Mouse (Mus musculus) hindbrain, embryonic 11.5 days (tissue): Measurements from ENCODE around the gene Tut7. TPM values are rescaled to one million over a fixed set of nuclear protein-coding genes. Genes with fewer than 3 reads are reported as not detected.

Source experiments
- ATAC-seq: fragments of 200-750 bp; cut with Nextera tagmentation; 2 replicates; pipeline ENCODE4 v1.8.0; 2017; ENCODE audit warnings: mild to moderate bottlenecking, moderate TSS enrichment, moderate library complexity; ENCODE audit not compliant: low FRiP score
- DNase-seq: peaks from one replicate; pipeline ENCODE4 v3.0.0-alpha.2; 2015; ENCODE audit warnings: low spot score
- H3K27ac ChIP-seq: fragments of 300-500 bp; sonication (generic); 2 replicates; pipeline ENCODE4 v1.5.1; 2014; ENCODE audit warnings: mild to moderate bottlenecking, low read depth, low read length
- H3K27me3 ChIP-seq: fragments of 300-500 bp; sonication (generic); 2 replicates; pipeline ENCODE4 v1.6.1; 2014; ENCODE audit warnings: mild to moderate bottlenecking, low read length, moderate library complexity, mixed read lengths; ENCODE audit not compliant: control insufficient read depth, insufficient read depth
- H3K36me3 ChIP-seq: fragments of 300-500 bp; sonication (generic); 2 replicates; pipeline ENCODE4 v1.6.1; 2014; ENCODE audit warnings: mild to moderate bottlenecking, low read length, moderate library complexity, mixed read lengths; ENCODE audit not compliant: control insufficient read depth, insufficient read depth
- H3K4me1 ChIP-seq: fragments of 300-500 bp; sonication (generic); replicated peaks from 2 replicates; pipeline ENCODE4 v1.6.1; 2014; ENCODE audit warnings: low read length, mixed read lengths; ENCODE audit not compliant: control insufficient read depth, insufficient read depth
- H3K4me2 ChIP-seq: fragments of 300-500 bp; sonication (generic); replicated peaks from 2 replicates; pipeline ENCODE4 v1.6.1; 2014; ENCODE audit warnings: mild to moderate bottlenecking, low read depth, low read length
- H3K4me3 ChIP-seq: fragments of 300-500 bp; sonication (generic); 2 replicates; pipeline ENCODE4 v1.5.1; 2014; ENCODE audit warnings: low read depth, low read length
- H3K9ac ChIP-seq: fragments of 300-500 bp; sonication (generic); 2 replicates; pipeline ENCODE4 v1.6.1; 2014; ENCODE audit warnings: low read depth, low read length
- H3K9me3 ChIP-seq: fragments of 300-500 bp; sonication (generic); 2 replicates; pipeline ENCODE4 v1.6.1; 2016; ENCODE audit warnings: low read length; ENCODE audit not compliant: control insufficient read depth
- WGBS: fragments of 180-500 bp; shearing (Covaris S2); extraction: QIAGEN DNeasy Blood & Tissue Kit; methylation state at CpG from one replicate; pipeline ENCODE4 v1.1.7; 2014; 5-methylcytosine and 5-hydroxymethylcytosine counted together
- polyA plus RNA-seq: library from polyadenylated mRNA; unstranded; fragments of >200 nt; fragmentation: Nextera tagmentation; extraction: Ambion mirVana; gene quantifications from 2 replicates; pipeline ENCODE4 v1.2.1, GENCODE M21; 2014

The Tut7 gene
- polyA plus RNA-seq, 1 experiment from 2014 or later = 49.1 TPM

- H3K4me2 ChIP-seq = no peak overlapping the region
- no peaks in the 10 kb centered on the region for H3K36me3 ChIP-seq
- 83% methylated on average over 11 of the region's 11 CpGs for WGBS
- no peaks in the 10 kb centered on the region for H3K9me3 ChIP-seq
- no peak overlapping the region for H3K4me3 ChIP-seq
- DNase-seq (no peak), ATAC-seq (no peak)
- H3K4me1 ChIP-seq = peaks cover 9% of the 10 kb centered on the region
- H3K9ac ChIP-seq = no peak overlapping the region
- no peaks in the 10 kb centered on the region for H3K27me3 ChIP-seq
- no peak overlapping the region for H3K27ac ChIP-seq
Observed at GRCm38 (mm10) chr13:59766786-59767515, 56.0 kb downstream of the Tut7 start.

GRCm38 (mm10) chr13:59762791-59763190, 60.2 kb downstream of the Tut7 start:
- WGBS = 93% methylated on average over 7 of the region's 7 CpGs
- Histone ChIP-seq H3K36me3 (0 out of 2 replicates have a peak, but pooled peaks cover 2% of the 10 kb centered on the region), H3K27ac (no peak overlapping the region), H3K4me2 (no peak overlapping the region), H3K9me3 (no peaks in the 10 kb centered on the region), H3K4me1 (peaks cover 6% of the 10 kb centered on the region), H3K9ac (no peak overlapping the region), H3K4me3 (no peak overlapping the region), H3K27me3 (no peaks in the 10 kb centered on the region)
- ATAC-seq = no peak
- DNase-seq = no peak

GRCm38 (mm10) chr13:59756906-59757305, 66.0 kb downstream of the Tut7 start:
- H3K27ac ChIP-seq = no peak overlapping the region
- ATAC-seq (no peak), DNase-seq (no peak)
- H3K27me3 ChIP-seq = no peaks in the 10 kb centered on the region
- WGBS = 88% methylated on average over 7 of the region's 7 CpGs
- H3K9me3 ChIP-seq = no peaks in the 10 kb centered on the region
- 0 out of 2 replicates have a peak, but pooled peaks cover 8% of the 10 kb centered on the region for H3K36me3 ChIP-seq
- no peak overlapping the region for H3K4me2 ChIP-seq
- H3K4me3 ChIP-seq = no peak overlapping the region
- no peak overlapping the region for H3K9ac ChIP-seq
- H3K4me1 ChIP-seq = no peaks in the 10 kb centered on the region

- DNase-seq (no peak), ATAC-seq (no peak)
- Histone ChIP-seq H3K9me3 (no peaks in the 10 kb centered on the region), H3K4me3 (no peak overlapping the region), H3K27me3 (no peaks in the 10 kb centered on the region), H3K4me2 (no peak overlapping the region), H3K36me3 (0 out of 2 replicates have a peak, but pooled peaks cover 3% of the 10 kb centered on the region), H3K4me1 (no peaks in the 10 kb centered on the region), H3K9ac (no peak overlapping the region), H3K27ac (no peak overlapping the region)
- 80% methylated on average over 12 of the region's 12 CpGs for WGBS
Observed at GRCm38 (mm10) chr13:59750310-59750709, 72.6 kb downstream of the Tut7 start.

- Histone ChIP-seq H3K9me3 (no peaks in the 10 kb centered on the region), H3K36me3 (no peaks in the 10 kb centered on the region), H3K27ac (no peak within 1 kb of the TSS), H3K4me3 (no peak within 1 kb of the TSS), H3K9ac (no peak within 1 kb of the TSS), H3K4me2 (no peak within 1 kb of the TSS), H3K27me3 (no peaks in the 10 kb centered on the region), H3K4me1 (no peaks in the 10 kb centered on the region)
- no peak for DNase-seq
- no peak for ATAC-seq
- WGBS = 88% methylated on average over 9 of the region's 9 CpGs
Observed at GRCm38 (mm10) chr13:59746711-59747110, 76.2 kb downstream of the Tut7 start, which contains the start of gene 1700014D04Rik. 1700014D04Rik (minus strand) TSS chr13:59746752.

- Histone ChIP-seq H3K9me3 (no peaks in the 10 kb centered on the region), H3K4me3 (no peak overlapping the region), H3K4me2 (no peak overlapping the region), H3K27ac (no peak overlapping the region), H3K36me3 (no peaks in the 10 kb centered on the region), H3K4me1 (no peaks in the 10 kb centered on the region), H3K9ac (no peak overlapping the region), H3K27me3 (no peaks in the 10 kb centered on the region)
- DNase-seq (no peak), ATAC-seq (no peak)
- WGBS = 72% methylated on average over 5 of the region's 6 CpGs
Observed at GRCm38 (mm10) chr13:59746164-59746563, 76.8 kb downstream of the Tut7 start.

GRCm38 (mm10) chr13:59745462-59745861, 77.5 kb downstream of the Tut7 start:
- no peak overlapping the region for H3K4me3 ChIP-seq
- no peak for ATAC-seq
- no peaks in the 10 kb centered on the region for H3K9me3 ChIP-seq
- H3K36me3 ChIP-seq = no peaks in the 10 kb centered on the region
- no peak for DNase-seq
- H3K9ac ChIP-seq = no peak overlapping the region
- H3K27ac ChIP-seq = no peak overlapping the region
- no peaks in the 10 kb centered on the region for H3K4me1 ChIP-seq
- WGBS = 87% methylated on average over 6 of the region's 6 CpGs
- no peak overlapping the region for H3K4me2 ChIP-seq
- H3K27me3 ChIP-seq = no peaks in the 10 kb centered on the region

- WGBS = 83% methylated on average over 10 of the region's 10 CpGs
- Histone ChIP-seq H3K4me1 (no peaks in the 10 kb centered on the region), H3K9me3 (no peaks in the 10 kb centered on the region), H3K27ac (no peak overlapping the region), H3K36me3 (no peaks in the 10 kb centered on the region), H3K9ac (no peak overlapping the region), H3K4me3 (no peak overlapping the region), H3K4me2 (no peak overlapping the region), H3K27me3 (no peaks in the 10 kb centered on the region)
- ATAC-seq = no peak
- DNase-seq = no peak
Observed at GRCm38 (mm10) chr13:59741697-59742096, 81.2 kb downstream of the Tut7 start.

GRCm38 (mm10) chr13:59741096-59741495, 81.9 kb downstream of the Tut7 start:
- H3K4me1 ChIP-seq = no peaks in the 10 kb centered on the region
- 94% methylated on average over 11 of the region's 11 CpGs for WGBS

More at GRCm38 (mm10) chr13:59741096-59741495, 81.9 kb downstream of the Tut7 start:
- H3K27ac ChIP-seq = no peak overlapping the region
- H3K4me2 ChIP-seq = no peak overlapping the region
- no peak overlapping the region for H3K9ac ChIP-seq
- DNase-seq (no peak), ATAC-seq (no peak)
- no peak overlapping the region for H3K4me3 ChIP-seq
- H3K27me3 ChIP-seq = no peaks in the 10 kb centered on the region
- H3K9me3 ChIP-seq = no peaks in the 10 kb centered on the region
- no peaks in the 10 kb centered on the region for H3K36me3 ChIP-seq
